12 mouse cellular contexts compared by ENCODE assay signal in the genomic region with DNA sequence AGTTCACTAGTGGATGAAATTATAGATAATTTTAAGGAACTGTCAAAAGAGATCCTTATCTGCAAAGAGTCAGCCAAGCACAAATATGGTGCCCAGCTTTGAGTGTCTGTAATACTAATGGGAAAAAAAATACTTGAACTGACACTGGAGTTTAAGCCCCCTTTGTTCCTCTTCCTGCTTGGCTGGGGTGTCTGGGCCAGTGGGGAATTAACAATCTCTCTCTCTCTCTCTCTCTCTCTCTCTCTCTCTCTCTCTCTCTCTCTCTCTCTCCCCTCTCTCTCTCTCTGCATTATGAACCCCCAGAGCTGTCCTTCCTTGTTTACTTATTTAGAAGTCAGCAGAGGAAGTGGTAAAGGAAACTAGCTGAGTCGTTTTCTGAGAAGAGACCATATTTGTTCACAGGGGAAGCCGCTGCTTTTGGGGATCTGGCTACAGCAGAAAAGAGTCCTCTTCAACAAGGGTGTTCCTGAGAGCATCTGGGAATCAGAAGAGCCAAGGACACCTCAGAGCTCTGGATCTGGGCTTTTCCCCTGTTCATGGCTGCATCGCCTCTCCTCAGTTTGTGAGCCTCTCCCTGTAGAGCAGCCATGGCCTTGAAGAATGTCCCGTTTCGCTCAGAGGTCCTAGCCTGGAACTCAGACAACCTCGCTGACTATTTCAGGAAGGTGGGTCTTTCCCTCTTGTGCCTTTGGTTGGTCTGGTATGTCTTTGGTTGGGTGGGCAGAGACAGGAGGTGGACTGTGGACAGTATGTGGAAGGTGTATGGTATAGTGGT. TPM values are rescaled to one million over a fixed set of nuclear protein-coding genes. Genes with fewer than 3 reads are reported as not detected.
A peak's percentile ranks its signal among the peaks of the same experiment; 100 is the strongest.
DNase-seq lines count a peak whose midpoint lies in the region; TF ChIP-seq lines count a peak whose summit lies in the region.
"Had no signal": no experiment of that assay in that cellular context is flagged by ENCODE, and none has a peak within 500 bp of the region (broad histone marks: within the 10 kb centered on the region; RNA-seq: fewer than 3 reads in every experiment).

TSS of gene Lcp2 (plus strand) at position 154 of the 775 bp plus-strand sequence.

- DNase-seq in lung, adult 2 months, result no peak
- no peak for DNase-seq in lung, postnatal 10 days
- peak; percentile 68 for DNase-seq in thymus, postnatal 25 days
- DNase-seq in cerebellum, adult 11 months, result no peak
- no peak for DNase-seq in urinary bladder, postnatal 4 days (ENCODE audit: low spot score in 2 of 2)
- no peak for DNase-seq in layer of hippocampus, postnatal 14 days (ENCODE audit: low spot score in 2 of 2)
- DNase-seq: lung, embryonic 14.5 days had no signal

- no peak for TF ChIP-seq POLR2A in lung, adult 2 months (IDR thresholded peaks at IDR 0.05; ENCODE audit: borderline replicate concordance, extremely low read depth, low read depth, low read length)
- TF ChIP-seq POLR2A in cortical plate, adult 2 months (IDR thresholded peaks at IDR 0.05; ENCODE audit: extremely low read depth, insufficient read depth, low read length), result no peak

- H3K4me3 ChIP-seq in lung, adult 2 months (replicated peaks; ENCODE audit: extremely low read depth, low read depth, low read length), result peak within 1 kb of the TSS; percentile 66
- H3K4me3 ChIP-seq in cortical plate, adult 2 months (ENCODE audit: insufficient read depth, low read length), result peak within 1 kb of the TSS; percentile 7; the same call in 1 of the 2 replicates
- H3K4me3 ChIP-seq in megakaryocyte, embryonic 14.5 days (replicated peaks), result peak within 1 kb of the TSS; percentile 96
- H3K4me3 ChIP-seq: embryonic facial prominence, embryonic 13.5 days; kidney, embryonic 15.5 days had no signal

- WGBS in lung, adult 2 months, result 54% methylated on average over 6 of the region's 6 CpGs

- H3K27me3 ChIP-seq in megakaryocyte, embryonic 14.5 days (replicated peaks), result no peaks in the 10 kb centered on the region
- H3K27me3 ChIP-seq: embryonic facial prominence, embryonic 13.5 days; kidney, embryonic 15.5 days; Patski had no signal

- H3K36me3 ChIP-seq in megakaryocyte, embryonic 14.5 days (replicated peaks; ENCODE audit: low read length), result peaks cover 38% of the 10 kb centered on the region
- H3K36me3 ChIP-seq: embryonic facial prominence, embryonic 13.5 days; kidney, embryonic 15.5 days had no signal

- H3K27ac ChIP-seq in cortical plate, adult 2 months (ENCODE audit: insufficient read depth, low read length), result 0 out of 2 replicates have a peak within 1 kb of the TSS, but pooled peaks have one; percentile 30
- H3K27ac ChIP-seq: embryonic facial prominence, embryonic 13.5 days; kidney, embryonic 15.5 days had no signal

- no peaks in the 10 kb centered on the region for H3K9me3 ChIP-seq in megakaryocyte, embryonic 14.5 days
- H3K9me3 ChIP-seq: embryonic facial prominence, embryonic 13.5 days; kidney, embryonic 15.5 days had no signal

- no peaks in the 10 kb centered on the region for H3K4me1 ChIP-seq in lung, adult 2 months (ENCODE audit: control insufficient read depth, insufficient read depth, low read length)
- H3K4me1 ChIP-seq in cortical plate, adult 2 months (ENCODE audit: control insufficient read depth, insufficient read depth, low read length), result no peaks in the 10 kb centered on the region
- peaks cover 68% of the 10 kb centered on the region for H3K4me1 ChIP-seq in megakaryocyte, embryonic 14.5 days
- H3K4me1 ChIP-seq: embryonic facial prominence, embryonic 13.5 days; kidney, embryonic 15.5 days had no signal

- no peak for TF ChIP-seq CTCF in lung, adult 2 months (IDR thresholded peaks at IDR 0.05; ENCODE audit: insufficient read depth, low read length)
- TF ChIP-seq CTCF in cortical plate, adult 2 months (IDR thresholded peaks at IDR 0.05; ENCODE audit: extremely low read depth, insufficient read depth, low read length), result no peak

RNA-seq across cellular contexts. Expression of gene Lcp2, which starts in this region (rescaled TPM):
- 7.0 and 9.1 TPM in 2 replicates for polyA plus RNA-seq in lung, adult 2 months (2012; rRNA removed)
- 3.1 and 3.5 TPM in 2 replicates for polyA plus RNA-seq in cortical plate, adult 2 months (2012; rRNA removed)
- 68.0 and 131 TPM in 2 replicates for polyA plus RNA-seq in megakaryocyte, embryonic 14.5 days (2012; ENCODE audit: insufficient read depth, low replicate concordance)
- total RNA-seq in layer of hippocampus, postnatal 14 days (2021), result 1 to 10 TPM; 4.1 to 5.1 TPM
- polyA plus RNA-seq: Patski had no signal

Comparison
In these comparisons a context has a peak if more than half of its experiments do, and no peak if none do; other contexts are left out.
1. H3K4me3 ChIP-seq: peak in every context shown above with its lines; median percentile 96 in megakaryocyte, embryonic 14.5 days; 66 in lung, adult 2 months; 7 in cortical plate, adult 2 months.